Mouse (Mus musculus) megakaryocyte-erythroid progenitor cell, adult 5-6 weeks (primary cell): ENCODE data around the gene CK137956. TPM values are rescaled to one million over a fixed set of nuclear protein-coding genes. Genes with fewer than 3 reads are reported as not detected.

Experiments
- ATAC-seq: replicated peaks from 2 replicates; pipeline ENCODE4 v1.8.0; 2016; ENCODE audit warnings: mild to moderate bottlenecking, inconsistent platforms; ENCODE audit not compliant: severe bottlenecking, poor library complexity, low FRiP score, low TSS enrichment
- total RNA-seq, 2 experiments: library from RNA; stranded (forward) in 1 of 2; stranded (reverse) in 1 of 2; fragments of 200-1000, 215-1000 nt in 1 of 2; fragments of >200 nt in 1 of 2; fragmentation: Nextera tagmentation in 1 of 2; gene quantifications; 2 replicates each; pipeline ENCODE4 v1.2.3; 2014 to 2017

CK137956 gene
- not detected in 2 replicates for total RNA-seq (2014; fragmentation: Nextera tagmentation)
- not detected in 2 replicates for total RNA-seq (2017)

DNA sequence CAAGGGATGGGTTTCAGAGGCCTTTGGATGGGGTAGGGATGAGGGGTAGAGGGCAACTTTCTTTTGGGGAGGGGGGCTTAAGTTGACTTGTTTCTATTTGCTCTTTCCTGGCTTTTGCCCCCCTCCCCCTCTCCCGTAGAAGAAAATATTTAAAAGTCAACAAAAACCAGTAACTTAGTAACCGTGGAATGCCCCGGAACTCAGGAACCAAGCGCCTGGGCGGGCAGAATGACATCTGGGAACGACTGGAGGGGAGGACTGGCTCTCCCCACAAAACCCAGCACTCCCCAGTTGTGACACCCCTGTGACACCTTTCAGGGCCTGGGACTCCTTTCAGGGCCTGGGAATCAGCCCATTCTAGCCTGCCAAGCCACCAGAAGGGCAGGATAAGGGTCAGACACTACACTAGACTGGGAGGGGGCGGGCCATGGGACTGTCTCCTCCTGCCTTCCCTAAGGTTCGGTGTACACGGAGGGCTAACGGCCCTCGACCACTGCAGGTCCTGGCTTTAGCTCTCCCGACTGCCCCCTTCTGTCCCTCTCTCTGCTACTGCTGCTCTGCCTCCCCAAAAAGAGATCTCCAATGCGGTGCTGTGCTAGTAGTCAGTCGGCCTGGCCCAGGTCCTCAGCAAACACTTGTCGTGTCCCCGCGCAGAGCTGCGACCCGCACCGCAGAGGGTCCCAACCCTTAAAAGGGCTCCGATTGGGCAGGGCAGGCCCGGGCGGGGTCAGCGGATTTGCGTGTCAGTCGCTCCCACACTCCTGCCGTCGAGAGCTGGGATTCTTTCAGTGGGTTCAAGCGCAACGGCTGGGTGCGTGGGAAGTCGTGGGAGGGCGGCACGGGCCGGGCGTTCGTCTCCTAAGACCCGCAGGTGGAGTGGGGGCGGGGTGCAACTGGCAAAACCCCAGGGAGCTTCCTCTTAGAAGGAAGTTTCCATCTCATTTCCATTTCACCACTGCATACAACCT, at the start of gene CK137956:
TSS of gene CK137956 (minus strand) at position 51 of the 968 bp plus-strand sequence.
- ATAC-seq: no peak

DNA sequence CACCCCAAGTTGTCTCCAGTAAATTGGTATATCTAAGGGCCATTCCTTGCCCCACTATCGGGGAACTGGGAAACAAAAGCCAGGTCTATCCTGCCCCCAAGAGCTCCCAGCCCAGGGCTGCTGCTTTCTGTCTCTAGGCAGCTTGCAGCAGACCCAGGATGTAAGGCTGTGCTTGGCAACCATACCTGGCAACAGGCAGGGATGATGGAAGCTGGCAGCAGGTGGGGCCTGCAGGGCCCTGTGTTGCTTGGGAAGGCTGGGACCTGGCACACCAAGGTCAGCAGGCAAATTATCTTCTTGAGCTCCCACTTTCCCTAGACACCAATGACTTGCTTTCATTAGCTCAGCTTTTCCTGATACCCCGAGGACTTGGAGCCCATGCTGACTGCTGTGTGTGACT, 48.7 kb upstream of the CK137956 start:
- no peak for ATAC-seq

DNA sequence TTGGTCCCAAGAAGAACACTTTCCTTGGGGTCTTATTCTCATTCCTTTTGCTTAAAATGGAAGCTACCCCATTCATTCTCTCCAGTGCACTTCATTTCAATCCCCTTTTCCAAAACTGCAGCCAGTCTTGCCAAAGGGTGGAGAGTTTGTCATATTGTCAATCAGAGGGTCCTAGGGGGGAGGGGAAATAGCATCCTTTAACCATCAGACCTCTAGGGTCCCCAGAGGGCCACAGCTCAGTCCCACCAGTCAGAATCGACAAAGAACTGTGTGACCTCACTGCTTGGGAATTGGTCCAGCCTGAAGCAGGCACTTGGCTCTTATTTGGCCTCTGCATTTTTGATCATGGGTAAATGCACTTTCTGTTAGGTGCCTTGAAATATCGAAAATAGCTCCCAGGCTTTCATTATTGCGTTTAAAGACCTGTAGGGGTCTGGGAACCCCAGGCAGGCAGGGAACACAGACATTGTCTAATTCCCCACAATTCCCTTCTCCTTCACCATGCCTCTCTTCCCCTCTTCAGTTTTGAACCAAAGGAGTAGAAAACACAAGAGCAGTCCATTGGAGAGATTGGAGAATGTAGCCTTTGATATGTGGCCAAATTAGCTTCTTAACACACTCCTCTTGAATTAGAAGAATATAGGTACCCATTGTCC, 34.2 kb upstream of the CK137956 start:
- ATAC-seq: no peak

DNA sequence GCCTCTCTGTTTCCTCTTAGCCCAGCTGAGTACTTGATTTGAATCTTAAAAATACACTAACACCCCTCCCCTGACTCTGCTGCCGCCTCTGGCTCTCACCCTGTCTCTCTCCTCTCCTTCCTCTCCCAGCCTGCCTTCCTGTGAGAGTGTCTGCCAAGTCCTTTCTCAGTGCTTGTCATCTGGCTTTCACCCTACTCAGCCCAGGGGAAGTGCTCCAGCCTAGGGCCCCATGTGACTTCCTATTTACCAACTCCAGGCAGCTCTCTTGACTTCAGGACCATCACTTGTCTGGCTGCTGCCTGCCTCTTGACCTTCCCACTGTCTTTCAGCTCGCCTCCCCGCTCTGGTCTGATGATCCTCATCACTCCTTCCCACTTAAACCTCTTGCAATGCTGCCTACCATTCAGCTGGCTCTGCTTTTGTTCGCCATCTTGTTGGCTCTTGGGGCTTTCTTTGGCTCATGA, 31.9 kb upstream of the CK137956 start:
- no peak for ATAC-seq

DNA sequence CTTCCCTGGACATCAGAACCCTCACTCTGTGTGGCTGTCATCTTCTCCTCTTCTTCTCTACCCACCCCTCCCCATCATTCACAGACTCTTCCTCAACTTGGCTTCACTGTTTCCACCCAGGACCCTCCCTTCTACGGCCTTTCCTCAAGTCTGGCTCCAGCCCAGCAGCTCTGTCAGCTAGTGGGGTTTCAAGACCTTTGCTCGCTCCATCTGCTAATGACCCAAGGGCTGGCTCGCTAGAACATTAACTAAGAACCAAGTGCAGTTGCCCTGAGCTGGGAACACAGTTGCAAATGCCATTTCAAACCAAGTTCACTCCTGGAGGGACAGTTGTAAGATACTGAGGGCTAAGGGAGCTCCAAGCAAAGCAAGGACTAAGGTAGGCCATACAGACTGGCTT, 28.5 kb upstream of the CK137956 start:
- ATAC-seq: no peak

DNA sequence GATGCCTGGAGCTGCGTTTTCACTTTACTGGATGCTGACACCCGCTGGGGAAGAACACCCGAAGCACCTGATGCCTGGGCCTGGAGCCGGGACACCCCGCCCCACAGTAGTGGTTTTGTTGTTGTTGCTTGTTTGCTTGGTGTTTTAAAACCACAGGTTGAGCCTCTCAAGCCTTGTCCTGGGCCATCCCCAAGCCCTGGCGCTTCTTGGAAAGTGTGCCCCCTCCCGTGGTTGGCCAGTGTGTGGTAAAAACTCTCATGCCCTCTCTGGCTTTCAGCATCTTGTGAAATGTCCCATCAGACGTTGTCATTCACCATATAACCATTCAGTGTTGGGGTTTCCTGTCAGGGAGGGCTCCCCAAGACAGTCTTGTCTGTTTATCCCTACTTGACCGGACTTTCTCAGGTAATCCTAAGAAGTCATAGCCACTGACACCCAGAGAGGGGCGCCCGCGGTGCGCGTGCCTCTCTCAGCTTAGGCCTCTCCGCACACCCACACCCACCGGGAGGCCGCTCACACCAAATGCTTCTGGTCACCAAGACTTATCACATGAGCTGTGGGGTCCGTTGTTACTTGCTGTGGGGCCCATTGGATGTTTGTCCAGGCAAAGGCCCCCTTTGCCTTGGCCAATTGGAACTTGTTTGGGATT, 18.7 kb upstream of the CK137956 start:
- no peak for ATAC-seq

DNA sequence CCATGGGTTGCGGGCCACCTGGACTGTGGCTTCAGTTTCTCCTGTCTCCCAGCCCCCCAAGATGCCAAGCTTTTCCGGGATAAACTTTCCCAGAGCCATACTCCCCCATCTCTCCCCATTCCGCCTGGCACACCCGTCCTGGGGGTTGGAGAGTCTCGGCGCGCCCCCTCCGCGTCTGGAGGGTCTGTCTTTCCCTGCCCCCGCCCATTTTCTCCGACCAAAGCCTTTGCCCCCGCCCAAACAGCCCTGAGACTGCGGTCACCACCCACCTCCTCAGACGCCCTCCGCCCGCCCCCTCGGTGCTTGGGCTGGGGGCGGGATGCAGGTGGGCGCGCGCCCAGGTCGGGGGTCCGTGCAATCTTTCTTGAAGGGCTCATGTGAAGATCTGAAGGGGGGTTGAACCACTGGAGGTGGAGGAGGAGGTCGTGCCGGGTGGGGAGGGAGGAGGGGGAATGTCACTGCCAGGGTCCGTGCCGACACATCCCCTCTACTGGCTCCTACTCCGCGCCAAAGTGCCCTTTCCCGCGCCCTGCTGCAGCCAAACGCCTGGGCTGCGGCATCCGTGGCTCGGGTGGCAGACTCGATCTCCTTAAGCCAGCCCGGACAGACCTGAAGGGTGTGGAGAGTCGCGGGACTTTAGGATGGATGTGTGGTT, 17.9 kb upstream of the CK137956 start:
- ATAC-seq: no peak

DNA sequence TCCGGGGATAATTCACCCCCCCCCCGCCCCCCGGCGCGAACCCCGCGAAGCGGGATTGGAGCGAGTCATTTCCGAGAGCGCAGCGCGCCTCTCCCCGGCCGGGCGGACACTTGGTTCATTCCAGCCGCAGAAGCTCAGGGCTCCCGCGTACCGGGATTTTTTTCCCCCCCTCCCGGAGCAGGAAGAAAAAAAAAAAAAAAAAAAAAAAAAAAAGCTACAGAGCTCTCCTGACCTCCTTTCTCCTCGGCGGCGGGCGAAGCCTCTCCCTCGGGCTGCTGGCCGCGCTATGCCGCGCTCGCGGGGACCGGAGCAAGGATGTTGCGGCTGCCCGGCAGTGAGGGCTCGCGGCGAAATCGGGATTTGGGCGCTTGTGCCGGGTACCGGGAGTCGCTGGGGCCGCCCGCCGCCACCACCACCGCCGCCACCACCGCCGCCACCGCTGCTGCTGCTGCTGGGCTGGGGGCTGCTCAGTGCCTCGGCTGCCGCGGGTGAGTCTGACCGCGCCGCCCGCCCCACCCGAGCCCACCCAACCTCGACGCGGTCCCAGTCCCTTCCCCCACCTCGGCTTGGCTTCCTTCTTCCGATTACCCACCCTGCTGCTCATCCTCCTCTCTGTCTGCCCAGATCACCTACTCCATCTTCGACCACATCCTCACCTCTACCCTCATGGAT, 17.2 kb upstream of the CK137956 start, which contains the start of gene Csmd2:
TSS of gene Csmd2 (plus strand) at position 74 of the 672 bp plus-strand sequence.
- ATAC-seq: no peak

DNA sequence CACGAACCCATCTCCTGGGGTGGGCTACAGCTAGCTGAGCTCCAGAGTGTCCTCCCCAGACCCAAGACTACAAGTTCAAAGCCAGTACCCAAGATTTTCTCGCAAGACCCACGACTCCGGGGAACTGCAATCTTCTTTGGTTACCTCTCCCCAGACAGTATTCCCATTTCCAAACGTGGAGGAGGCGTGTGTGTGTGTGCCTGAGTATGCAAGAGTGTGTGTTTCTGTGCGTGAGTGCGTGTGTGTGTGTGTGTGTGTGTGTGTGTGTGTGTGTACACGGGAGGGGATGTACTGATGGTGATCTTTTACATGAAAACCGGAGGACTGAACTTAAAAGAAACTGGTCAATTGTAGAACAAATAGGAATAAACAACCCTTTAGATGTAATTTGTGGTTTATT, 16.5 kb upstream of the CK137956 start:
- no peak for ATAC-seq

DNA sequence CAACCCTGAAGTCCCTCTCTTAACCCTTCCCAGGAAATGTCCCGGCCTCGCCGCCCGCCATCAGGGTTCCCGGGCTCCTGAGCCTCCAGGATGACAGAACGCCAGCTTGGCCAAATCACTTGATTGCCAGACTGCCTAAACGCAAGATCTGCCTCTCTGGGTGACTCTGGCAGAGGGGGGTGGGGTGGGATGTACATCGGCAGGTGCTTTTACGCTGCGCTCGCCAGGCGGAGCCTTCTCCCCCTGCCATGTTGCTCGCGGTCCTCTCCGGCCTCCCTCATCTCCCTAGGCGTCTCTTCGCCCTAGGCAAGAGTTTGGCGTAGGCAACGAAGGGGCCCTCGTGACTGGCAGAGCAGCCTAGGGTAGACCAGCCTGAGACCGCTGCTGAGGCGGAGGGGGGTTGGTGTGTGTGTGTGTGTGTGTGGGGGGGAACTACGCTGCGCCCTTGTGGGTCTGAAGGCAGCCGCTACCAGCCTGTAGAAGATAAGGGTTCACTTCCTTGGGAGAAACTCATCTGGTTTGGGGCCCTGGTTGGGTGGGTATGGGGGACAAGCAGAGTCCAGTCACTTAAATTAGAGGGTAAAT, 15.8 kb upstream of the CK137956 start:
- no peak for ATAC-seq

DNA sequence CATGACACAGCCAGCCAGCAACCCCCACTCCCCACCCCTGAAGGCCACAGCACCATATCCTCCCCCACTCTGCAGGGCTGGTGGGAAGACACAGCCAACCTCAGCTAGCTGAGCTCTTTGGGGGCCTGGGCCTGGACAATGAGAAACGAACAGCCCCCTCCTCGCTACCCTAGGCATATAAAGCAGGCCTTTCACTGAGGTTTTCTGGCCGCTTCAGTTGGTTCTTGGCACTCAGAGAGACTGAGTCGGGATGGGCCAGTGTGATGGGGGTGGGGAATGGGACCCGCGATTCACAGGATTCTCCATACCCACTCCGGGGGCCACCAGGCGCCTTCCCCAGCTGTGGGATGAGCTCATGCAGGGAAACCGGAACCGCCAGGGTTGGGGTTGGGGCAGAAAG, 15.1 kb upstream of the CK137956 start:
- ATAC-seq: no peak

DNA sequence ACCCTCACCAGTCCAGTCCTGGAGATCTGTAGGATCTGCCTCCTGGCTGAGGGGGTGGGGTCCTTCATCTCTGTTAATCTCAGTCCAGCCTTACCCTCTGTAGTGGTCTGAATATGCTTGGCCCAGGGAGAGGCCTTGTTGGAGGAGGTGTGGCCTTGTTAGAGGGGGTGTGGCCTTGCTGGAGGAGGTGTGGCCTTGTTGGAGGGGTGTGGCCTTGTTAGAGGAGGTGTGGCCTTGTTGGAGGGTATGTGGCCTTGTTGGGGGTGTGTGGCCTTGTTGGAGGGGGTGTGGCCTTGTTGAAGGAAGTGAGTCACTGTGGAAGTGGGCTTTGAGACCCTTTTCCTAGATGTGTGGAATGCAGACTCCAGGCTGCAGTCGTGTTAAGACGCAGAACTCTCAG, 13.7 kb upstream of the CK137956 start:
- no peak for ATAC-seq

DNA sequence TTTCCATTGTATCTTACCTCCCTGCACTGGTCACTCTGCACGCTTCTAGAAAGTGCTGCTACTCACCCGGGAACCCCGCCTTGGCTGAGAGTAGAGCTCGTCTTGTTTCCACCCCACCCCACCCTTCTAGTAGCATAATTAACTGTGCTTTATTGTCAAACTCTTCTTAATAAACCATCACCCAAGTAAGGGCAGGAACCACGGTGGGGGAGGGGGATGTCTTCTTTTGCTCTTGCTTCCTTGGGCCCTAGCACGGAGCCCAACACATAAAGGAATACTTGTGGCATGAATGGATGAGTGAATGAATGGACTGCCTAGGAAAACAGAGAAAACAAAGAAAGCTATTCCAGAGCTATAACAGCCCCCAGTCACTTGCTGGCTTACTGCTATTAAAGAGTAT, 10.4 kb upstream of the CK137956 start:
- ATAC-seq: no peak

DNA sequence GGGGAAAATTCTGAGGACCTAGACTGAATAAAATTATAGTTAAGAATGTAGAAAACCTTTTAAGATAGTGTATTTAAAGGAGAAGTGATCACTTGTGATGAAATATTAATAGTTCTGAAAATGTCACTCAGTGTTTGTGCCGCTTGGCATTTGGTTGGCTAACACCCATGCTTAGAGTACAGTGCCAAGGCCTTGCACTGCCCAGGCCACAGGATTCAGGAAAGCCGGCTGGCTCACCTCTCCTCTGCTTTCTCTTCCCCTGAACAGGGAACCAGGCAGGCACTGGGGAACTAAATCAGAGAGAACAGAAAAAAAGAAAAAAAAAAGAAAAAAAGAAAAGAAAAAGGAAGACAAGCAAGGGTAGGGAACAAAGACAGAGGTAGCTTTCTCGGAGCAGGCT, 2.2 kb upstream of the CK137956 start:
- no peak for ATAC-seq

DNA sequence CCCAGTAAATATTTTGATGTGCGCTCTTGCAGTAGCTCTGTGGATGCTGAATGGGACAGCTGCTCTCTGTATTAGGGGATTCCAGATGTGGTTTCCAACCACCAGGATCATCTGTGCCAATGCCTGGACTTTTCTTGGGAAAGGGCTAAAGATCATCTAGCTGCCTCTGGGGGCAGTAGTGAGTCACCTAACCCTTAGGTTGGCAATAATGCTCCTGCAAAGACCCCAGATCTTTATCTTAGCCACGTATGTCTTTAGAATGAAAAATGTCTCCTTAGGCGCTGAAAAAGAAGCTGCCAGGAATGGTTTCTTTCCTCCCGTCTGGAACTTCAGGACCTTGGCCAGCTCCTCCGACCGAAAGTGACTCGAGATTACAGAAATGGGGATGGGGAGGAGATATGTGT, 731 bp downstream of the CK137956 start:
- no peak for ATAC-seq

DNA sequence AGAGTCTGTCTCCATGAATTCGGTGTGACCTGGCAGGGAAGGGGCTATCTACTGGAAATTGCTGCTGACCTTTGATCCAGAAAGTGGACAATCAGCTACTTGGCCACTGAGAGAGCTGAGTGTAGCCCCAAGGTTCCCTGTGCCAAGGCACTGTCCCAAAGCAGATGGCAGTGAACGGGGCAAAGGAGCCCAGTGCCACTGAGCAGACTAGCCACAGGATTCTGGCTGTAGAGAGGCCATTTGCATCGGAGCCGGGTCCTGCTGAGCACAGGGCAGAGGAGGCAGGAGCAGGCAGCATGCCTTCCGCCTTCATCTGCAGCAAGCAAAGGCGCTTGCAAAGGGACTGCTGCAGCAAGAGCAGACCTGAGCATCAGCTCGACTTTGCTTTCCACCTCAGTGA, 1.6 kb downstream of the CK137956 start:
- no peak for ATAC-seq

DNA sequence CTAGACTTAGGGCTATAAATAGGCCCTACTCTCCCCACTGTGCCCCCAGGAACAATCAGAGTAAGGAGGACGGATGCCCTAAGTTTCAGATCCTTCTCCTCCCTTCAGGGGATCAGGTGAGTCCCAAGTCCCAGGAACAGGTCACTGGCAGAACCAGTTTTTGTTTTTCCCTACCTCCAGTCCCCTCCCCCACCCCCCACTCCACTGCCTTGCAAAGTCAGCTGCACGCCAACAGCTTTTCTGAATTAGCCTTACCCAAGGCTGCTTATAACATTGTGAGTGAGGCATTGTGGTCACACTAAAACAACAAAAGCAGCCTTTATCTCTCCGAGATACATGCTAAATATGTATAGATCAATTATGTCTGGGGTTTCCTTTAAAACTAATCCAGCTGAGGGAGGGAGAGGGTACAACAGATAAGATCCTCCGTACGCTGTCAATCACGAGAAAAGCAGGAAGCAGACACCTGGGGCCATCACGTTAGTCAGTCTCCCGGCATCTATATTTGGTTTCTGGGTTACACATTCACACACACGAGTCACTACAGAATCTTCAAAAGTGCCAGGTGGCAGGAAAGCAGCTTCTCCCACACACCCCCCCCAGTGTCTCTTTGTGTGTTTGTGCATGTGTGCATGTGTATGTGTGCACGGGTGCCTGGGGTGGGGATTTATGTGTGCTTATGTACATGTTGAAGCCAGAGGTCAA, 17.6 kb downstream of the CK137956 start:
- no peak for ATAC-seq

DNA sequence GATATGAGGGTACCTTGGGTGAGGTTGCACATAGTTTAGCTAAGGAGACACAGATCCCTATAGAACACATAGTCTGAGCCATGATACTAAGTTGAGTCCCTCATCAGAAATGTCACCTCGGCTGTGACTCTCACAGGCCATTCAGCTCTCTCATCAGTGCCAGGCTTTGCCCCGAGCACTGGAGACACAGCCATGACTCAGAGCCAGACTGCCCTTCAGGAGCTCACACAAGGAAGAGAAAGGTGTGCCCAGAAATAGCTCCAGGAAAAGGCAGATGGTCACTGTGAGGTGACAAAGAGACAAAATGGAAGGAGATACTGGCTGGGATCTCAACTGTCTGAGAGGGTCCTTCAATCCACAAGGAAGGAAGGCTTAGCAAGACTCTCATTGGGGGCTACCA, 23.1 kb downstream of the CK137956 start:
- no peak for ATAC-seq
